Mouse (Mus musculus): Measurements from ENCODE around the gene Spindoc. TPM values are rescaled to one million over a fixed set of nuclear protein-coding genes. Genes with fewer than 3 reads are reported as not detected.

Spindoc gene
- 10 to 100 TPM; 29.4 to 30.8 TPM for total RNA-seq (2021)

DNA sequence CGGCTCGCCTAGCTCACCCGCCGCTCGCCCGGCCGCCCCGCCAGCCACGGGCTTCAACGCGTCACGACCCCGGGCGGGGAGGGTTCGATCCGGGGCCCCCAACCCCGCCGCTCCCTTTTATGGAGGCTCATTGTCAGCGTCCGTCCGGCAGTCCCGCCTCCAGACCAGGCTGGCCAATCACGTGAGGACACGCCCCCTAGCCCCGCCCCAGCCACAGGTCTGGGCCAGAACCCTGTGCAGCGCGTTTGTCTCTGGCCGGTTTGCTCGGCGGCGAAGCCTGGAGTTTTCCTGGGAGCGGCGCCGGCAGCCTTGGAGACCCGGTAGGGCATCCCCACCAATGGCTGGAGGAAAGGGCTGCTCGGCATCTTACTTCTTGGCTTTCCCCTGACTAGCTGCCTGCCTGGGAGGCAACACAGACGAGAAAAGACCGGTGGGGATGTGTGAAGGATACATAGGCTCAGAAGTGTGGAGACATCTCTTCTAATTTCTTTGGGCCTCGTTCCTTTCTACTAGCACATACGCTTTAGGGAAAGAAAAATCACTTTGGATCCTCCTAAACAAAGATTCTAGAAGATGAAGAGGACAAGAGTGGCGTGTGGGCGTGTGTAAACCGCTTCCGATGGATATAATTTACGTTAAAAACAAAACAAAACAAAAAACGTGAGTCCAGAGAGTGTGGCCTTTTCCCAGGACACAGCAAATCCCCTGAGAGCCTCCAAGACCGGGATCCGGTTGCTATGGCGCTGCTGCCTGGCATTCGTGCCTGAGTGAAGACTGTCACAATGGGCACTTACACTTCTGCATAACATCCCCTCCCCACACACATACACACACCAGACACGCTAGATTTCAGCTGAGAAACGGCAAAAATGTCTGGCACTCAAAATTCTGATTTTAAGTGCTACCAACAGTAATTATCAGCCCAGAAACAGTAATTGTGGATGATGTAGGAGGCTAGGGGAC, at the start of gene Spindoc:
Gene Spindoc (minus strand): TSS at position 92 of the 963 bp plus-strand sequence.
- DNase-seq, result peak; percentile 100

GRCm38 (mm10) chr19:7425398-7425775, 42.6 kb upstream of the Spindoc start:
- no peak for DNase-seq

GRCm38 (mm10) chr19:7424590-7425397, 42.0 kb upstream of the Spindoc start:
- DNase-seq, result no peak

DNA sequence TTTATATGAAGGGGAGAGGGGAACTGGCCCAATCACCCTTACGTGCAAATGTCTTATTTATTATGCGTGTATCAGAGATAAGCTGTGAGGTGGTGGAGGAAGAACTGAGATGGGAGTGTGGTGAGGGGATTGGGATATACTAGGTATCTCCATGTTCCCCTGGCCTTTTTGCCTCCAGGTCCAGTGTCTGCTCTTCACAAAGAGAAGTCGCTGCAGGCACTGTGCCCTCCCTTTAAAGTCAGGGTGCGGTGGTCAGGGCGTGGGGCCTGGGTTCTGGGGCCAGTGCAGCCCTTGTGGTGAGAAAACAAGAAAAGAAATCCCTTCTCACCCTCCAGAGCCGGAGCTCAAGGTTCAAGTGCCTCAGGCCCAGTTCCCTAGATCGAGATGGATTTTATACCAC, 41.3 kb upstream of the Spindoc start:
- DNase-seq, result no peak

GRCm38 (mm10) chr19:7423656-7424030, 40.8 kb upstream of the Spindoc start:
- DNase-seq, result no peak

DNA sequence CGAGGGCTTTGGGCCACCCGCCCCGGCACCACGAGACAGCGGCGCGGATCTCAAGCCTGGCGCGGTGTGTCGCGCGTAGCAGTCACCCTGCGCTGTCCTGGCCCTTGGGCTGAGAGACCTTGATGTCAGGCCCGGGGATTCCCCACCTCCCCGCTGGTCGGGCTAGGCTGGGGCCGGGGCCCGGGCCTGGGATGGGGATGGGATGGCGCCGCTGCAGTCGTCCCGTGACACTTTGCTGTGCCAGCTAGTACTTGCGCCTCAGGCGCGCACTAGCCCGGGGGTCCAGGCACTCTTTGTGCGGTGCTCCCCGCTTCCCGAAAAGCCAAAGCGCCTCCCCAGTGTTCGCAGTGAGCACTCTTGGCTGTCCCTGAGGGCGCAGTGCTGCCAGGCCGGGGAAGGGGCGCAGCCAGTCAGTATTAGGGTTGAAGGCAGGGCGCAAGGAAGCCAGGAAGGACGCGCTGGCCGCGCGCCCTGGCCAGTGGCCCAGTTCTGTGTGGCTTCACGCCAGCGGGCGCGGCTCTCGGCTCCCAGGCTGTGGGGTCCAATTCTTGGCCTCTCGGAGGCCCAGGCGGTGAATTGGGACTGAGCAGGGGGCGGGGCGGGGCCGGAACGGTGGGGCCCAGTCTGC, 40.3 kb upstream of the Spindoc start:
- peak; percentile 95 for DNase-seq

DNA sequence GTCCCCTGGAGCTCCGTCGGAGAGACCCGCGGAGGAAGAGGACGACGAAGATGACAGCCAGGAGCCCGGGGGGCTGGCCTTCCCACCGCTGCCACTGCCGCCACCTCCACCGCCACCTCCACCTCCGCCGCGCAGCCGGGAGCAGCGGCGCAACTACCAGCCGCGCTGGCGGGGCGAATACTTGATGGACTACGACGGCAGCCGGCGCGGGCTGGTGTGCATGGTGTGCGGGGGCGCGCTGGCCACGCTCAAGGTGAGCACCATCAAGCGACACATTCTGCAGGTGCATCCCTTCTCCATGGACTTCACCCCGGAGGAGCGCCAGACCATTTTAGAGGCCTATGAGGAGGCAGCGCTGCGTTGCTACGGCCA, 39.8 kb upstream of the Spindoc start:
- DNase-seq, result no peak

DNA sequence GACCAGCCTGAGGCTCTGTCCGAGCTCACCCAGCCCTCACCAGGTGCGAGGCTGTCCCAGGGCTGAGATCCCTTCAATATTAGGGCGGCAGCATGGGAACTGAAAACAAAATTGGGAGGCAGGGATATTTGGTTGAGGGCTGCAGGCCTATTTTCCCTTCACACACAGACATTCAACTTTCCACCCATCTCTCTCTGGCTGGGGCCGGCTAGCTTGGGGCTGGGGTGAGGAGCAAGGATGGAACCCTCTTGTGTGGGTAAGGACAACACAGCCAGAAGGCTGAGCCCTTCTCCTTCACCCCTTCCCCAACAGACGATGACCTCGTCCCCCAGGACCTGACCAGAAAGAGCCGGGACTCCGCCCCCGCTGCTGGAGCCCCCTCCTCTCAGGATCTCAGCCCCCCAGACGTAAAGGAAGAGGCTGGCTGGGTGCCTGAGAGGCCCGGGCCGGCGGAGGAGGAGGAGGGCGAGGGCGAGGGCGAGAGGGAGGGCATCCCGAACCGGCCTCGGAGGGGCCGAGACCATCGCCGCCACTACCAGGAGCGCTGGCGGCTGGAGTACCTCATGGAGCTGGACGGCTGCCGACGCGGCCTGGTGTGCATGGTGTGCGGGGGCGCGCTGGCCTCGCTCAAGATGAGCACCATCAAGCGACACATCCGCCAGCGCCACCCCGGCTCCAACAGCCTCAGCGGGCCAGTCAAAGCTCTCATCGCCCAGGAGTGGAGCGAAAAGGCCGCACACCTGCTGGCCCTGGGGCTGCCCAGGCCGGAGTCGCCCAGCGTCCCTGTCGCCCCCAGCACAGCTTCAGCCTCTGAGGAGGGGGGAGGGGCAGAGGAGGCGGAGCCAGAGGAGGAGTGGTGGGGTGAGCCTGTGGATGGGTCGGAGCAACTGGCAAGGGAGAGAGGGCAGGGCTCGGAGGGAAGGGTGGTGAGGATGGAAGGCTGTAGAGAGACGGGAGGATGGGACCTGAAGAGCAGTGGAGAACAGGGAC, 39.1 kb upstream of the Spindoc start:
- peak; percentile 65 for DNase-seq

- peak; percentile 13 for DNase-seq
These were observed 38.2 kb upstream of the Spindoc start for GRCm38 (mm10) chr19:7420841-7421601.

GRCm38 (mm10) chr19:7420108-7420507, 37.3 kb upstream of the Spindoc start:
- no peak for DNase-seq

- no peak for DNase-seq
These were observed 36.3 kb upstream of the Spindoc start for GRCm38 (mm10) chr19:7419134-7419533.

DNA sequence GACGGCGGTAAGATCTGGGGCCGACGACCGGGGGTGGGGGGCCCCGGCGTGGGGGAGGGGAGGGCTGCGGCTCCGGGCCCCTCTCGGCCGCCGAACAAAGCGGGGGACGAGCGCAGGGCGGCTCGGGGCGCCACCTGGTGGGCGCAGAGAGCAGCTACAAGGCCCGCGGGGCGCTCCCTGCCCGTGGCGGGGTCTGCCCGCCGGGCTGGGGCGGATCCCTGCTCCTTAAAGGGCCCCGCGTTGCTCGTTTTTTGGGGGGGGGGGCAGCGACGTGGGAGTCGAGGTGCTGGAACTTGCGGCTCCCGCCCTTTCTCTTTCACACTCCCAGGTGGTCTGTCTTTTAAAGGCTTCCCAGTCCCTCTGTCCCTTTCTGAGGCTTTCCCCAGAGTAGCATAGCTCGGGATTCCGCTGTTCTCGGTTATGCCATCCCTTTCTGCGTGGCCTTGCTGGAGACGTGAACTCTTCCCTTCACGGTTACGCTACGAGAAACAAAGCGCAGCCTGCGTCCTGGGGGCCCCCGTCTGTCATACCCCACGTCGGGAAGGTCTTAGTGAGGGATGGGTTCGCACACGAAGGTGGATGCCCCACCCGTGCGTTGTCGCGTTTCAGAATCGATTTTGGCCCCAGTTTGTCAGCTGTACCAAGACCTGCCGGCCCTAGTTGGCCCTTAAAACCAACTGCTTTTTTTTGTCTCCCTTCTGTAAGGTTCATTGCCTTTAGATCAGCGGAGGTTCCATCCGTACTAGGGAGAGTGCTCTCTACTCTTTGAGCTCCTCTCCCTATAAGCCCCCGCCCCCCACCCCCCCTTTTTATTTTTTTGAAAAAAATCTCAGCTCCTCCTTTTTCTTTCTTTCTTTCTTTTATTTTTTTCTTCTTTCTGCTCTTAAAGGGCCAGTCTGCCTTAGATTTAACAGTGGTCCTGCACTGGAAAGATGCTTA, 35.4 kb upstream of the Spindoc start:
- peak; percentile 92 for DNase-seq

GRCm38 (mm10) chr19:7416834-7417735, 34.3 kb upstream of the Spindoc start, which contains the start of gene 2700081O15Rik:
2700081O15Rik (plus strand) TSS chr19:7417625.
- DNase-seq, result peak; percentile 81

GRCm38 (mm10) chr19:7415916-7416833, 33.4 kb upstream of the Spindoc start:
- peak; percentile 29 for DNase-seq

GRCm38 (mm10) chr19:7412361-7412760, 29.6 kb upstream of the Spindoc start:
- DNase-seq, result no peak

DNA sequence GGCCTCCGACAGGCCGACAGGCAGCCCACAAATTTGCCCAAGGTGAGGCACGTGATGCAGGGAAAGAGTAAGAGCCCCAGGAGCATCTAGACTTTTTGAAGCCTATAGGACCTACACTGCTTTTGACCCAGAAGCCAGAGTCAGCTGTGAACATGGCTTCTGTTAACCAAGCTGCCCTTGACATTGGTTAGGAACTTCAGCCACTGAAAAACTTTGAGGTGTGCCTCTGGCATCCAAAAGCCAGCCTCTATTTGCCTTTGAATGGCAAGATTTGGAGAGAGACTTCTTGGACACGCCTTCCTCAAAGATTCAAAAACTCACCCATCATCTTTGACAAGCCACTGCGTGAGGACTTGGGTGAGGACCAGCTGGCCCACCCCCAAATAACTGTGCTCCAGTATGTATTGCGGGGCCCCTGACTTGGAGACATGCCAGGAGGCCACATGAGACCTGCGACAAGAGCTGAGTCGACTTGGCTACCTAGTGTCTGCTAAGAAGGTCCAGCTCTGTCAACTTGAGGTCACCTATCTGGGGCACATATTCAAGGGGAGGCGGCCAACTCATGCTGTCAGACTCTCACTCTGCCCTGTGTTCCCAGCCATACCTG, 21.9 kb upstream of the Spindoc start:
- no peak for DNase-seq

GRCm38 (mm10) chr19:7400635-7401034, 17.8 kb upstream of the Spindoc start:
- DNase-seq, result peak; percentile 35

Data from heart, postnatal 4 days (tissue).